Mouse (Mus musculus) lung, postnatal 0 days (tissue): ENCODE measurements around the gene Rab11fip5. TPM values are rescaled to one million over a fixed set of nuclear protein-coding genes. Genes with fewer than 3 reads are reported as not detected.

Source experiments
- ATAC-seq: fragments of 200-750 bp; cut with Nextera tagmentation; 2 replicates; pipeline ENCODE4 v1.8.0; 2017; ENCODE audit warnings: moderate library complexity
- DNase-seq: peaks from one replicate; pipeline ENCODE4 v3.0.0-alpha.2; 2016; ENCODE audit warnings: low spot score
- H3K27ac ChIP-seq: fragments of 300-500 bp; sonication (generic); 2 replicates; pipeline ENCODE4 v1.5.1; 2014; ENCODE audit warnings: antibody characterized with exemption, mild to moderate bottlenecking, low read length, mixed read lengths
- H3K27me3 ChIP-seq: fragments of 300-500 bp; sonication (generic); replicated peaks from 2 replicates; pipeline ENCODE4 v1.6.1; 2014; ENCODE audit warnings: low read length, mixed read lengths; ENCODE audit not compliant: insufficient read depth
- H3K36me3 ChIP-seq: fragments of 300-500 bp; sonication (generic); 2 replicates; pipeline ENCODE4 v1.6.1; 2014; ENCODE audit warnings: low read length, mixed read lengths; ENCODE audit not compliant: insufficient read depth
- H3K4me1 ChIP-seq: fragments of 300-500 bp; sonication (generic); 2 replicates; pipeline ENCODE4 v1.6.1; 2014; ENCODE audit warnings: antibody characterized with exemption, low read depth, low read length, mixed read lengths; ENCODE audit not compliant: insufficient read depth
- H3K4me2 ChIP-seq: fragments of 300-500 bp; sonication (generic); replicated peaks from 2 replicates; pipeline ENCODE4 v1.6.1; 2014; ENCODE audit warnings: low read depth, mild to moderate bottlenecking, low read length, moderate library complexity, mixed read lengths
- H3K4me3 ChIP-seq: fragments of 300-500 bp; sonication (generic); 2 replicates; pipeline ENCODE4 v1.5.1; 2014; ENCODE audit warnings: low read depth, low read length
- H3K9ac ChIP-seq: fragments of 300-500 bp; sonication (generic); replicated peaks from 2 replicates; pipeline ENCODE4 v1.6.1; 2014; ENCODE audit warnings: low read depth, mild to moderate bottlenecking
- H3K9me3 ChIP-seq: fragments of 300-500 bp; sonication (generic); 2 replicates; pipeline ENCODE4 v1.6.1; 2016; ENCODE audit warnings: low read length, mixed read lengths
- CTCF ChIP-seq: IDR thresholded peaks from 2 replicates; pipeline ENCODE4 v1.5.1; 2016; ENCODE audit warnings: antibody characterized with exemption, mild to moderate bottlenecking
- EP300 ChIP-seq: IDR thresholded peaks from 2 replicates; pipeline ENCODE4 v1.6.1; 2016; ENCODE audit warnings: antibody characterized with exemption, mild to moderate bottlenecking, control low read depth
- WGBS: fragments of 180-500 bp; shearing (Covaris S2); extraction: QIAGEN DNeasy Blood & Tissue Kit; methylation state at CpG from one replicate; pipeline ENCODE4 v1.1.7; 2014; 5-methylcytosine and 5-hydroxymethylcytosine counted together
- polyA plus RNA-seq: library from polyadenylated mRNA; unstranded; fragments of >200 nt; fragmentation: Nextera tagmentation; extraction: Ambion mirVana; gene quantifications from 2 replicates; pipeline ENCODE4 v1.2.1, GENCODE M21; 2015

Gene Rab11fip5
- polyA plus RNA-seq, 1 experiment from 2014 or later = 11.2 TPM

GRCm38 (mm10) chr6:85335352-85335751 lies 39.1 kb downstream of the Rab11fip5 start:
- no peak for ATAC-seq
- Histone ChIP-seq H3K36me3 (no peaks in the 10 kb centered on the region), H3K9me3 (no peaks in the 10 kb centered on the region), H3K27me3 (no peaks in the 10 kb centered on the region), H3K4me2 (no peak overlapping the region), H3K4me3 (no peak overlapping the region), H3K27ac (no peak overlapping the region), H3K4me1 (peaks cover 4% of the 10 kb centered on the region; the same call in 1 of the 2 replicates), H3K9ac (no peak overlapping the region)
- no peak for DNase-seq
- TF ChIP-seq CTCF = no peak
- no peak for TF ChIP-seq EP300
- WGBS = 69% methylated on average over 3 of the region's 3 CpGs

GRCm38 (mm10) chr6:85334851-85335250 lies 39.6 kb downstream of the Rab11fip5 start:
- no peak for TF ChIP-seq CTCF
- no peak for TF ChIP-seq EP300
- Histone ChIP-seq H3K4me3 (no peak overlapping the region), H3K9ac (no peak overlapping the region), H3K9me3 (no peaks in the 10 kb centered on the region), H3K27me3 (no peaks in the 10 kb centered on the region), H3K4me1 (peaks cover 4% of the 10 kb centered on the region; the same call in 1 of the 2 replicates), H3K27ac (no peak overlapping the region), H3K36me3 (no peaks in the 10 kb centered on the region), H3K4me2 (no peak overlapping the region)
- WGBS = 57% methylated on average over 5 of the region's 5 CpGs
- ATAC-seq (no peak), DNase-seq (no peak)

GRCm38 (mm10) chr6:85334251-85334650 lies 40.2 kb downstream of the Rab11fip5 start:
- H3K36me3 ChIP-seq = no peaks in the 10 kb centered on the region
- no peak for DNase-seq
- no peak overlapping the region for H3K9ac ChIP-seq
- no peak overlapping the region for H3K27ac ChIP-seq
- no peak overlapping the region for H3K4me3 ChIP-seq
- no peaks in the 10 kb centered on the region for H3K27me3 ChIP-seq
- no peaks in the 10 kb centered on the region for H3K9me3 ChIP-seq
- peaks cover 4% of the 10 kb centered on the region; the same call in 1 of the 2 replicates for H3K4me1 ChIP-seq
- TF ChIP-seq CTCF = no peak
- no peak for TF ChIP-seq EP300
- H3K4me2 ChIP-seq = no peak overlapping the region
- no peak for ATAC-seq

- Histone ChIP-seq H3K27me3 (no peaks in the 10 kb centered on the region), H3K36me3 (no peaks in the 10 kb centered on the region), H3K9me3 (no peaks in the 10 kb centered on the region), H3K4me2 (peak overlapping the region; percentile 91), H3K9ac (0 out of 2 replicates have a peak overlapping the region, but pooled peaks have one; percentile 26), H3K27ac (no peak overlapping the region), H3K4me3 (peak overlapping the region; percentile 68), H3K4me1 (peaks cover 4% of the 10 kb centered on the region; the same call in 1 of the 2 replicates)
- TF ChIP-seq CTCF = no peak
- TF ChIP-seq EP300 = no peak
- ATAC-seq (peak; percentile 0; the same call in 1 of the 2 replicates), DNase-seq (peak; percentile 55)
- WGBS = under 1% methylated on average over 13 of the region's 13 CpGs
Observed at GRCm38 (mm10) chr6:85333732-85334131, 40.7 kb downstream of the Rab11fip5 start.

GRCm38 (mm10) chr6:85333000-85333669 lies 41.3 kb downstream of the Rab11fip5 start, which contains the start of gene Sfxn5:
TSS of gene Sfxn5 (minus strand) at chr6:85333422.
- TF ChIP-seq EP300 (peak; percentile 29), CTCF (no peak; the same call in 1 of the 2 replicates)
- DNase-seq = peak; percentile 97
- ATAC-seq = peak; percentile 98

GRCm38 (mm10) chr6:85332351-85332999 lies 42.0 kb downstream of the Rab11fip5 start:
- Histone ChIP-seq H3K9me3 (no peaks in the 10 kb centered on the region), H3K27ac (no peak overlapping the region), H3K9ac (peak overlapping the region; percentile 65), H3K4me2 (peak overlapping the region; percentile 91), H3K4me3 (peak overlapping the region; percentile 68), H3K4me1 (peaks cover 4% of the 10 kb centered on the region; the same call in 1 of the 2 replicates), H3K27me3 (no peaks in the 10 kb centered on the region), H3K36me3 (no peaks in the 10 kb centered on the region)
- DNase-seq (peak; percentile 19), ATAC-seq (peak; percentile 16)
- TF ChIP-seq CTCF = 0 out of 2 replicates have a peak, but pooled peaks have one; percentile 1
- no peak for TF ChIP-seq EP300
- WGBS = under 1% methylated on average over 41 of the region's 41 CpGs

More at GRCm38 (mm10) chr6:85333000-85333669, 41.3 kb downstream of the Rab11fip5 start, which contains the start of gene Sfxn5:
- H3K36me3 ChIP-seq = no peaks in the 10 kb centered on the region
- WGBS = under 1% methylated on average over 46 of the region's 49 CpGs
- H3K4me2 ChIP-seq = peak within 1 kb of the TSS; percentile 91
- H3K4me1 ChIP-seq = peaks cover 4% of the 10 kb centered on the region; the same call in 1 of the 2 replicates
- H3K4me3 ChIP-seq = peak within 1 kb of the TSS; percentile 68
- H3K27me3 ChIP-seq = no peaks in the 10 kb centered on the region
- H3K9ac ChIP-seq = peak within 1 kb of the TSS; percentile 65
- H3K9me3 ChIP-seq = no peaks in the 10 kb centered on the region
- H3K27ac ChIP-seq = peak within 1 kb of the TSS; percentile 94
